Mouse (Mus musculus) limb, embryonic 12.5 days (tissue): ENCODE data around the gene Cxcl16. TPM values are rescaled to one million over a fixed set of nuclear protein-coding genes. Genes with fewer than 3 reads are reported as not detected.
"Not testable (repeated sequence)": the region's sequence is repeated elsewhere in the genome, so short reads cannot be mapped to it uniquely, and the experiment has no call there.

Experiments
- ATAC-seq: fragments of 200-750 bp; cut with Nextera tagmentation; 2 replicates; pipeline ENCODE4 v1.8.0; 2017; ENCODE audit warnings: low read depth, moderate TSS enrichment; ENCODE audit not compliant: insufficient number of reproducible peaks, insufficient read depth, low FRiP score, low TSS enrichment
- H3K27ac ChIP-seq: fragments of 300-500 bp; sonication (generic); 2 replicates; pipeline ENCODE4 v1.5.1; 2016; ENCODE audit warnings: mild to moderate bottlenecking, moderate library complexity
- H3K27me3 ChIP-seq: fragments of 300-500 bp; sonication (generic); 2 replicates; pipeline ENCODE4 v1.6.1; 2016; ENCODE audit warnings: mild to moderate bottlenecking, moderate library complexity
- H3K36me3 ChIP-seq: fragments of 300-500 bp; sonication (generic); 2 replicates; pipeline ENCODE4 v1.6.1; 2016; ENCODE audit warnings: mild to moderate bottlenecking, moderate library complexity
- H3K4me1 ChIP-seq: fragments of 300-500 bp; sonication (generic); replicated peaks from 2 replicates; pipeline ENCODE4 v1.6.1; 2016
- H3K4me2 ChIP-seq: fragments of 300-500 bp; sonication (generic); 2 replicates; pipeline ENCODE4 v1.6.1; 2016; ENCODE audit warnings: mild to moderate bottlenecking, moderate library complexity
- H3K4me3 ChIP-seq: fragments of 300-500 bp; sonication (generic); replicated peaks from 2 replicates; pipeline ENCODE4 v1.5.1; 2016; ENCODE audit warnings: mild to moderate bottlenecking
- H3K9ac ChIP-seq: fragments of 300-500 bp; sonication (generic); replicated peaks from 2 replicates; pipeline ENCODE4 v1.6.1; 2016; ENCODE audit warnings: mild to moderate bottlenecking, moderate library complexity
- H3K9me3 ChIP-seq: fragments of 300-500 bp; sonication (generic); 2 replicates; pipeline ENCODE4 v1.6.1; 2016; ENCODE audit warnings: mild to moderate bottlenecking, moderate library complexity
- WGBS: fragments of 180-500 bp; shearing (Covaris S2); methylation state at CpG from one replicate; pipeline ENCODE4 v1.1.7; 2016; 5-methylcytosine and 5-hydroxymethylcytosine counted together
- polyA plus RNA-seq: library from polyadenylated mRNA; unstranded; fragments of >200 nt; fragmentation: Nextera tagmentation; extraction: Ambion mirVana; gene quantifications from 2 replicates; pipeline ENCODE4 v1.2.1, GENCODE M21; 2016

Gene Cxcl16
- polyA plus RNA-seq, 1 experiment from 2014 or later: 1.9 TPM

GRCm38 (mm10) chr11:70433951-70434350, 25.8 kb downstream of the Cxcl16 start:
- no peaks in the 10 kb centered on the region for H3K27me3 ChIP-seq
- no peaks in the 10 kb centered on the region for H3K9me3 ChIP-seq
- no peak overlapping the region for H3K9ac ChIP-seq
- peaks cover 15% of the 10 kb centered on the region for H3K4me1 ChIP-seq
- no peak for ATAC-seq
- no peak overlapping the region for H3K27ac ChIP-seq
- peak overlapping the region; percentile 73; the same call in 1 of the 2 replicates for H3K4me2 ChIP-seq
- H3K36me3 ChIP-seq: peaks cover 35% of the 10 kb centered on the region
- 95% methylated on average over 3 of the region's 3 CpGs for WGBS
- no peak overlapping the region for H3K4me3 ChIP-seq

- WGBS: 83% methylated on average over 1 of the region's 1 CpGs
- H3K27me3 ChIP-seq: no peaks in the 10 kb centered on the region
- H3K9ac ChIP-seq: peak overlapping the region; percentile 83; the same call in 1 of the 2 replicates
- no peak for ATAC-seq
- H3K36me3 ChIP-seq: peaks cover 31% of the 10 kb centered on the region
- H3K9me3 ChIP-seq: no peaks in the 10 kb centered on the region
- peak overlapping the region; percentile 73 for H3K4me2 ChIP-seq
- peaks cover 15% of the 10 kb centered on the region for H3K4me1 ChIP-seq
- H3K27ac ChIP-seq: no peak overlapping the region
- peak overlapping the region; percentile 78 for H3K4me3 ChIP-seq
Observed at GRCm38 (mm10) chr11:70433569-70433943, 26.2 kb downstream of the Cxcl16 start.

- Histone ChIP-seq H3K4me3 (peak overlapping the region; percentile 78), H3K9me3 (no peaks in the 10 kb centered on the region), H3K27ac (peak overlapping the region; percentile 87), H3K4me1 (peaks cover 15% of the 10 kb centered on the region), H3K4me2 (peak overlapping the region; percentile 73), H3K27me3 (no peaks in the 10 kb centered on the region), H3K9ac (peak overlapping the region; percentile 83), H3K36me3 (peaks cover 26% of the 10 kb centered on the region)
- WGBS: 13% methylated on average over 14 of the region's 15 CpGs
- peak; percentile 65 for ATAC-seq
Observed at GRCm38 (mm10) chr11:70432895-70433568, 26.8 kb downstream of the Cxcl16 start.

GRCm38 (mm10) chr11:70432048-70432894, 27.5 kb downstream of the Cxcl16 start, which contains the start of gene Arrb2:
Gene Arrb2, plus strand, starts transcription at chr11:70432635.
- WGBS: under 1% methylated on average over 74 of the region's 75 CpGs
- Histone ChIP-seq H3K9ac (peak within 1 kb of the TSS; percentile 83), H3K9me3 (no peaks in the 10 kb centered on the region), H3K36me3 (peaks cover 18% of the 10 kb centered on the region), H3K27ac (peak within 1 kb of the TSS; percentile 87), H3K27me3 (no peaks in the 10 kb centered on the region), H3K4me3 (peak within 1 kb of the TSS; percentile 78), H3K4me1 (peaks cover 15% of the 10 kb centered on the region), H3K4me2 (peak within 1 kb of the TSS; percentile 73)
- peak; percentile 93 for ATAC-seq

- Histone ChIP-seq H3K9ac (0 out of 2 replicates have a peak overlapping the region, but pooled peaks have one; percentile 13), H3K9me3 (no peaks in the 10 kb centered on the region), H3K4me2 (peak overlapping the region; percentile 73), H3K4me1 (peaks cover 15% of the 10 kb centered on the region), H3K36me3 (peaks cover 11% of the 10 kb centered on the region), H3K4me3 (peak overlapping the region; percentile 78; the same call in 1 of the 2 replicates), H3K27ac (0 out of 2 replicates have a peak overlapping the region, but pooled peaks have one; percentile 50), H3K27me3 (no peaks in the 10 kb centered on the region)
- WGBS: 33% methylated on average over 5 of the region's 5 CpGs
- ATAC-seq: no peak
Observed at GRCm38 (mm10) chr11:70431574-70431973, 28.2 kb downstream of the Cxcl16 start.

- not testable (repeated sequence) for H3K9ac ChIP-seq, ATAC-seq
Observed at GRCm38 (mm10) chr11:70426598-70426997, 33.2 kb downstream of the Cxcl16 start.

GRCm38 (mm10) chr11:70419486-70419885, 40.3 kb downstream of the Cxcl16 start:
- Histone ChIP-seq H3K9me3 (no peaks in the 10 kb centered on the region), H3K4me1 (no peaks in the 10 kb centered on the region), H3K9ac (no peak overlapping the region), H3K4me3 (no peak overlapping the region), H3K27ac (no peak overlapping the region), H3K4me2 (no peak overlapping the region), H3K36me3 (no peaks in the 10 kb centered on the region), H3K27me3 (no peaks in the 10 kb centered on the region)
- no peak for ATAC-seq
- WGBS: 57% methylated on average over 5 of the region's 5 CpGs

More at GRCm38 (mm10) chr11:70426598-70426997, 33.2 kb downstream of the Cxcl16 start:
- 73% methylated on average over 6 of the region's 6 CpGs for WGBS
- H3K27me3 ChIP-seq, H3K4me3 ChIP-seq, H3K27ac ChIP-seq, H3K36me3 ChIP-seq, H3K4me1 ChIP-seq, H3K9me3 ChIP-seq, H3K4me2 ChIP-seq: not testable (repeated sequence)

- H3K9ac ChIP-seq: no peak overlapping the region
- H3K4me2 ChIP-seq: no peak overlapping the region
- H3K36me3 ChIP-seq: no peaks in the 10 kb centered on the region
- WGBS: 59% methylated on average over 4 of the region's 4 CpGs
- no peak overlapping the region for H3K27ac ChIP-seq
- H3K9me3 ChIP-seq: no peaks in the 10 kb centered on the region
- no peaks in the 10 kb centered on the region for H3K27me3 ChIP-seq
- no peaks in the 10 kb centered on the region for H3K4me1 ChIP-seq
- no peak for ATAC-seq
- H3K4me3 ChIP-seq: no peak overlapping the region
Observed at GRCm38 (mm10) chr11:70418199-70418598, 41.6 kb downstream of the Cxcl16 start.

- no peak for ATAC-seq
- Histone ChIP-seq H3K4me1 (peaks cover 7% of the 10 kb centered on the region), H3K9ac (no peak overlapping the region), H3K27ac (no peak overlapping the region), H3K36me3 (no peaks in the 10 kb centered on the region), H3K9me3 (no peaks in the 10 kb centered on the region), H3K27me3 (no peaks in the 10 kb centered on the region), H3K4me3 (no peak overlapping the region), H3K4me2 (no peak overlapping the region)
- 21% methylated on average over 3 of the region's 3 CpGs for WGBS
Observed at GRCm38 (mm10) chr11:70413961-70414360, 45.8 kb downstream of the Cxcl16 start.

GRCm38 (mm10) chr11:70412591-70412990, 47.2 kb downstream of the Cxcl16 start:
- WGBS: 77% methylated on average over 5 of the region's 5 CpGs
- H3K9me3 ChIP-seq: no peaks in the 10 kb centered on the region

GRCm38 (mm10) chr11:70410297-70410643, 49.5 kb downstream of the Cxcl16 start:
- Histone ChIP-seq H3K27ac (peak overlapping the region; percentile 84; the same call in 1 of the 2 replicates), H3K4me1 (peaks cover 18% of the 10 kb centered on the region), H3K36me3 (peaks cover 11% of the 10 kb centered on the region), H3K4me3 (peak overlapping the region; percentile 97), H3K4me2 (peak overlapping the region; percentile 90), H3K9me3 (no peaks in the 10 kb centered on the region), H3K27me3 (no peaks in the 10 kb centered on the region), H3K9ac (no peak overlapping the region; the same call in 1 of the 2 replicates)
- ATAC-seq: no peak; the same call in 1 of the 2 replicates
- 64% methylated on average over 6 of the region's 6 CpGs for WGBS

More at GRCm38 (mm10) chr11:70412591-70412990, 47.2 kb downstream of the Cxcl16 start:
- no peak overlapping the region for H3K4me3 ChIP-seq
- no peak for ATAC-seq
- no peak overlapping the region for H3K27ac ChIP-seq
- no peaks in the 10 kb centered on the region for H3K27me3 ChIP-seq
- H3K4me2 ChIP-seq: no peak overlapping the region
- H3K9ac ChIP-seq: no peak overlapping the region
- peaks cover 18% of the 10 kb centered on the region for H3K4me1 ChIP-seq
- H3K36me3 ChIP-seq: no peaks in the 10 kb centered on the region; the same call in 1 of the 2 replicates
